Mouse (Mus musculus) sigmoid colon, adult 10 weeks (tissue): Measurements from ENCODE around the gene Olfr194. TPM values are rescaled to one million over a fixed set of nuclear protein-coding genes. Genes with fewer than 3 reads are reported as not detected.

Source experiments
- polyA plus RNA-seq: library from polyadenylated mRNA; stranded (reverse); fragments of 350-450 nt; fragmentation: Illumina TruSeq; extraction: RNeasy Lipid Tissue Mini Kit (QIAGEN cat#74804); gene quantifications from one replicate; pipeline ENCODE4 v1.2.3, GENCODE M21; 2014; ENCODE audit warnings: low read depth, low replicate concordance

The Olfr194 gene
- polyA plus RNA-seq = not detected

GRCm38 (mm10) chr16:59120969-59121368 lies at the start of gene Olfr194:
TSS of gene Olfr194 (minus strand) at chr16:59121069.

GRCm38 (mm10) chr16:59170354-59170753 lies 49.5 kb upstream of the Olfr194 start, which contains the start of gene Olfr196:
TSS of gene Olfr196 (minus strand) at chr16:59170454.

GRCm38 (mm10) chr16:59146746-59147145 lies 25.9 kb upstream of the Olfr194 start, which contains the start of gene Olfr195:
TSS of gene Olfr195 (plus strand) at chr16:59147046.

GRCm38 (mm10) chr16:59111781-59112180 lies 9.1 kb downstream of the Olfr194 start, which contains the start of gene Olfr193:
TSS of gene Olfr193 (minus strand) at chr16:59111881.

GRCm38 (mm10) chr16:59089722-59090121 lies 31.1 kb downstream of the Olfr194 start, which contains the start of gene Olfr191:
TSS of gene Olfr191 (minus strand) at chr16:59089822.

GRCm38 (mm10) chr16:59077905-59078304 lies 43.0 kb downstream of the Olfr194 start, which contains the start of gene Olfr190:
TSS of gene Olfr190 (minus strand) at chr16:59078005.

Other genes starting within 250 kb of the Olfr194 start
- not detected for gene Olfr177, start 246.3 kb downstream of the Olfr194 start, polyA plus RNA-seq
- not detected for gene Olfr178, start 229.0 kb downstream of the Olfr194 start, polyA plus RNA-seq
- not detected for gene Olfr181, start 192.3 kb downstream of the Olfr194 start, polyA plus RNA-seq
- gene Olfr180, start 191.7 kb downstream of the Olfr194 start, polyA plus RNA-seq = not detected
- not detected for gene Olfr183, start 125.7 kb downstream of the Olfr194 start, polyA plus RNA-seq
- not detected for gene Olfr186, start 90.8 kb downstream of the Olfr194 start, polyA plus RNA-seq
- not detected for gene Olfr187, start 81.3 kb downstream of the Olfr194 start, polyA plus RNA-seq
- gene Olfr190, start 43.1 kb downstream of the Olfr194 start, polyA plus RNA-seq = not detected
- not detected for gene Olfr191, start 31.2 kb downstream of the Olfr194 start, polyA plus RNA-seq
- not detected for gene Olfr193, start 9.2 kb downstream of the Olfr194 start, polyA plus RNA-seq
- not detected for gene Olfr195, start 26.0 kb upstream of the Olfr194 start, polyA plus RNA-seq
- gene Olfr196, start 49.4 kb upstream of the Olfr194 start, polyA plus RNA-seq = not detected
- gene Olfr198, start 82.5 kb upstream of the Olfr194 start, polyA plus RNA-seq = not detected
- gene Olfr199, start 98.7 kb upstream of the Olfr194 start, polyA plus RNA-seq = not detected
- not detected for gene Olfr201, start 151.6 kb upstream of the Olfr194 start, polyA plus RNA-seq
- not detected for gene Olfr202, start 165.7 kb upstream of the Olfr194 start, polyA plus RNA-seq
- not detected for gene Olfr203, start 177.8 kb upstream of the Olfr194 start, polyA plus RNA-seq
- not detected for gene Olfr204, start 197.2 kb upstream of the Olfr194 start, polyA plus RNA-seq
- gene Olfr205, start 210.1 kb upstream of the Olfr194 start, polyA plus RNA-seq = not detected
- gene Olfr206, start 228.2 kb upstream of the Olfr194 start, polyA plus RNA-seq = not detected
- gene Olfr209, start 242.9 kb upstream of the Olfr194 start, polyA plus RNA-seq = not detected